Mouse (Mus musculus) urinary bladder, adult 18-20 months (tissue): ENCODE data around the gene Sdc4.

Experiments used
- DNase-seq, 2 experiments: peaks; one replicate each; pipeline ENCODE4 v3.0.0; 2022; ENCODE audit warnings: low spot score in 2 of 2, mixed read lengths in 2 of 2

Sdc4 gene

GRCm38 (mm10) chr2:164431676-164432465 is 11.8 kb downstream of the Sdc4 start:
- peak in 1 of 2 experiments; percentile 80 for DNase-seq

- DNase-seq: no peak
Observed at GRCm38 (mm10) chr2:164430697-164431096, 13.0 kb downstream of the Sdc4 start.

- no peak for DNase-seq
Observed at GRCm38 (mm10) chr2:164429881-164430615, 13.6 kb downstream of the Sdc4 start.

- DNase-seq: no peak
Observed at GRCm38 (mm10) chr2:164428451-164428850, 15.2 kb downstream of the Sdc4 start.

- DNase-seq: no peak
Observed at GRCm38 (mm10) chr2:164426952-164427351, 16.7 kb downstream of the Sdc4 start.

GRCm38 (mm10) chr2:164426121-164426520 is 17.6 kb downstream of the Sdc4 start:
- DNase-seq: no peak

- DNase-seq: no peak
Observed at GRCm38 (mm10) chr2:164425401-164425800, 18.3 kb downstream of the Sdc4 start.

GRCm38 (mm10) chr2:164424406-164424805 is 19.3 kb downstream of the Sdc4 start:
- DNase-seq: no peak

GRCm38 (mm10) chr2:164423464-164423863 is 20.2 kb downstream of the Sdc4 start:
- DNase-seq: no peak

- no peak for DNase-seq
Observed at GRCm38 (mm10) chr2:164422675-164423393, 20.9 kb downstream of the Sdc4 start.

GRCm38 (mm10) chr2:164421979-164422378 is 21.7 kb downstream of the Sdc4 start:
- DNase-seq: no peak

GRCm38 (mm10) chr2:164421306-164421705 is 22.4 kb downstream of the Sdc4 start:
- no peak for DNase-seq

- no peak for DNase-seq
Observed at GRCm38 (mm10) chr2:164419489-164419888, 24.2 kb downstream of the Sdc4 start.

- DNase-seq: no peak
Observed at GRCm38 (mm10) chr2:164418308-164418875, 25.3 kb downstream of the Sdc4 start.

- no peak for DNase-seq
Observed at GRCm38 (mm10) chr2:164417198-164417597, 26.5 kb downstream of the Sdc4 start.

GRCm38 (mm10) chr2:164414581-164414980 is 29.1 kb downstream of the Sdc4 start:
- DNase-seq: no peak

GRCm38 (mm10) chr2:164414167-164414566 is 29.5 kb downstream of the Sdc4 start:
- no peak for DNase-seq

- no peak for DNase-seq
Observed at GRCm38 (mm10) chr2:164407708-164408107, 36.0 kb downstream of the Sdc4 start.

- DNase-seq: no peak
Observed at GRCm38 (mm10) chr2:164405519-164405918, 38.2 kb downstream of the Sdc4 start.

- no peak for DNase-seq
Observed at GRCm38 (mm10) chr2:164405060-164405459, 38.6 kb downstream of the Sdc4 start, which contains the start of gene Matn4. Gene Matn4 (minus strand): TSS chr2:164405160.

GRCm38 (mm10) chr2:164404082-164404990 is 39.4 kb downstream of the Sdc4 start:
- no peak for DNase-seq
